Mouse (Mus musculus): Measurements from ENCODE around the gene Scube1. TPM values are rescaled to one million over a fixed set of nuclear protein-coding genes. Genes with fewer than 3 reads are reported as not detected.

Gene Scube1
- polyA plus RNA-seq, 1 experiment from 2014 or later, result 1.6 TPM

DNA sequence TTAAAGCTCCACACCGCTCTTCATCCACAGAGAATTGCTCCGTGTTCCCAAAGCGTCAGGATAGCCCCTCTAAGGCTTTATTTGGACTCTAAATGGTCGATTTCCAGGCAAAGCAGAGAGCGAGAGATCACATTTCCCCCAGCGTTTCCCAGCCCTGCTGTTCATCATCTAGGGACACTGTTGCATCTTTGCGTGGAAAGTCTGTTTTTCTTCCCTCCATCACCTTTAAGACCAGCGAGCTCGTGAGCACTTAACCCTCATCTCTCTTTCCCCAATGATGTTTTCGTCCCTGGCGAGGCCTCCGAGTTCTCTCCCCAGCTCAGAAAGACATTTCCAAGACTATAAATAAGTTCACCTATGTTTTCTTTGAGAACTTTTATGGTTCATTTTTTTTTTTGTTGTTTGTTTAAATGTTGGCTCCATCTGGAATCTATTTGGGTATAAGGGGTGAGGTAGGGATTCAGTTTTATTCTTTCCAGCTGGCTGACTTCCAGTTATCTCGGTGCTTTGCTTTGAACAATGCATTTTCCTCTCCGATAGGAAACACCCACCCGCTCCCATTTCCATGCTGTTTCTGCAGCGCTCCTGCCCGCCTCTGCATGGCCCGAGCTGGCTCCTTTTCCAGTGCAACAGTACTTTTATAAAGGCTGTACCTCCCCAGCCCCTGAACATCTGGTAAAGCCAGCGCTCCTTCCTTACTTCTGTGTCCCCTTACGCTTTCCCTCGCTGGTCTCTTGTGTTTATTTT, 16.0 kb upstream of the Scube1 start:
- DNase-seq (ENCODE audit: low spot score) (peak; percentile 54), ATAC-seq (0 out of 2 replicates have a peak, but pooled peaks have one; percentile 28)
- Histone ChIP-seq H3K27me3 (replicated peaks; ENCODE audit: insufficient read depth, low read length) (no peaks in the 10 kb centered on the region), H3K36me3 (ENCODE audit: insufficient read depth, low read length) (no peaks in the 10 kb centered on the region), H3K9me3 (ENCODE audit: low read length) (no peaks in the 10 kb centered on the region), H3K4me1 (ENCODE audit: insufficient read depth, low read depth, low read length) (no peaks in the 10 kb centered on the region), H3K27ac (ENCODE audit: low read length) (no peak overlapping the region), H3K4me3 (ENCODE audit: low read depth, low read length) (no peak overlapping the region), H3K9ac (replicated peaks; ENCODE audit: low read depth) (no peak overlapping the region), H3K4me2 (replicated peaks; ENCODE audit: low read depth, low read length) (no peak overlapping the region)
- no peak for TF ChIP-seq CTCF (IDR thresholded peaks at IDR 0.05)
- peak; percentile 51 for TF ChIP-seq EP300 (IDR thresholded peaks at IDR 0.05)
- 28% methylated on average over 21 of the region's 21 CpGs for WGBS

DNA sequence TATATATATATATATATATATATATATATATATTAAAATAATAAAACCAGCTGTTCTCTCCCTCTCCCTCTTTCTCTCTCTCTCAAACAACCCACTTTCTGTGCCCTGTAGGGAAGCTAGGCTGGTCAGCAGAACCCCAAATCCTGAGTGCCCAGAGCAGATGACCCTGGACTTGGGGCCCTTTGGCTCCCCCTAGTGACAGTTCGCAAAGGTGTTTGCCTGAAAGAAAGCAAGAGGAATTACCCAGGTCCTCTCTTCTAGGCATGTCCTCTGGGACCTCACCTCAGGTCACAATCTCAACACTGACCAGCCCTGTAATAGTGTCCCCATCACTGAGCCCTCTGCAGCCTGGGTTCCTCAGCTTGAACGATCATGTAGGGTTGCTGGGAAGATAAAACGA, 2.8 kb upstream of the Scube1 start:
- WGBS, result 31% methylated on average over 3 of the region's 3 CpGs
- peaks cover 9% of the 10 kb centered on the region; the same call in 1 of the 2 replicates for H3K4me1 ChIP-seq (ENCODE audit: insufficient read depth, low read depth, low read length)
- no peak overlapping the region for H3K27ac ChIP-seq (ENCODE audit: low read length)
- no peak overlapping the region for H3K9ac ChIP-seq (replicated peaks; ENCODE audit: low read depth)
- peaks cover 26% of the 10 kb centered on the region for H3K27me3 ChIP-seq (replicated peaks; ENCODE audit: insufficient read depth, low read length)
- TF ChIP-seq CTCF (IDR thresholded peaks at IDR 0.05) (peak; percentile 80), EP300 (IDR thresholded peaks at IDR 0.05) (no peak)
- H3K9me3 ChIP-seq (ENCODE audit: low read length), result no peaks in the 10 kb centered on the region
- DNase-seq (ENCODE audit: low spot score) (peak; percentile 60), ATAC-seq (no peak)
- no peak overlapping the region for H3K4me3 ChIP-seq (ENCODE audit: low read depth, low read length)
- H3K36me3 ChIP-seq (ENCODE audit: insufficient read depth, low read length), result no peaks in the 10 kb centered on the region
- H3K4me2 ChIP-seq (replicated peaks; ENCODE audit: low read depth, low read length), result no peak overlapping the region

DNA sequence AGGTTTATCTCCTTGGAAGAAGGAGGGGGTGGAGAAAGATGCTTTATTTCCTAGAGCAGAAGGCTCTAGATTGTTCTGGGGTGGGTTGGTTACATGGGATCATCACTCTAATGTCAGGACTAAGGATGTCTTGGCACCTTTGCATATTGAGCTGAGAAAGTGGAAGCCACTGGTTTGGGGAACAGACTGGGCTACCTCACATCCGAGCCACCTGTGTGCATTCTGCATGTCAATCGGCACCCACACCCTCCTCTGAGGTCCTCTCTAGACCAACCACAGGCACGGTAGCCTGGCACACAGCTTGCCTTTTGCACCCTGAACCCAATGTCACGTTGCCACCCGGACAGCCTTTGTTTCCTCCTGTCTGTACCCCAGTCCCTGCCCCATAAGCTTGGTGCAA, 1.9 kb upstream of the Scube1 start:
- no peak for ATAC-seq
- TF ChIP-seq CTCF (IDR thresholded peaks at IDR 0.05) (no peak), EP300 (IDR thresholded peaks at IDR 0.05) (no peak)
- WGBS, result 70% methylated on average over 5 of the region's 5 CpGs
- Histone ChIP-seq H3K27me3 (replicated peaks; ENCODE audit: insufficient read depth, low read length) (peaks cover 28% of the 10 kb centered on the region), H3K4me1 (ENCODE audit: insufficient read depth, low read depth, low read length) (peaks cover 9% of the 10 kb centered on the region; the same call in 1 of the 2 replicates), H3K4me2 (replicated peaks; ENCODE audit: low read depth, low read length) (no peak overlapping the region), H3K4me3 (ENCODE audit: low read depth, low read length) (no peak overlapping the region), H3K27ac (ENCODE audit: low read length) (no peak overlapping the region), H3K9ac (replicated peaks; ENCODE audit: low read depth) (no peak overlapping the region), H3K9me3 (ENCODE audit: low read length) (no peaks in the 10 kb centered on the region), H3K36me3 (ENCODE audit: insufficient read depth, low read length) (no peaks in the 10 kb centered on the region)
- no peak for DNase-seq (ENCODE audit: low spot score)

DNA sequence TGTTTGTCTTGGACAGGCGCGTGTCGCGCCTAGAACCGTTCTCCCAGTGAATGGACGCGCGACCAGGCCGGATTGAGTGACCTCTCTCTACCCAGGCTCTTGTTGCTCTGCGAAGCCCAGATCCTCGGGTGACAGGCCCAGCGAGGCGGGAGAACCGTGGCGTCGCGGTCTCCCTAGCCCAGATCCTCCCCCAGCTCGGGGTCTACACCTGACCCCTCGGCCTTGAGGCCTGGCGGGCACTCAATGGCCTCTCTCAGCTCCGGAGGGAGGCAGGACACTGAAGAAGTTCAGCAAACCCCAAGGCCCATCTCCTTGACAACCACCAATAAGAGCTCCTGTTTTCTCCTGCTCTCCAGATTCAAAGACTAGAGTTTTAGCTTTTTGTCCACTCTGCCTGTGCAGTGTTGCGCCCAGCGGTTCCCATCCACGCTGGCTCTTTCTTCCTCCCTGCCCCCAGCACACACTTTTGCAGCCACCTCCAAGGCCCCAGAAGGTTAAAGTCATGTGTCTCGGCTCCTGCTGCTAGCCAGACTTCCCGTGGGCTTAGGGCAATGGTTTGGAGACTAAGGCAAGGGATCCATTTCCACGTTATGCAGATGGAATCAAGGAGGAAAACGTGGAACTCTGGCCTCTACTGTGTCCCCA, 857 bp upstream of the Scube1 start:
- H3K4me1 ChIP-seq (ENCODE audit: insufficient read depth, low read depth, low read length), result peaks cover 9% of the 10 kb centered on the region; the same call in 1 of the 2 replicates
- 0 out of 2 replicates have a peak overlapping the region, but pooled peaks have one; percentile 41 for H3K4me3 ChIP-seq (ENCODE audit: low read depth, low read length)
- H3K27me3 ChIP-seq (replicated peaks; ENCODE audit: insufficient read depth, low read length), result peaks cover 29% of the 10 kb centered on the region
- H3K9me3 ChIP-seq (ENCODE audit: low read length), result no peaks in the 10 kb centered on the region
- H3K27ac ChIP-seq (ENCODE audit: low read length), result no peak overlapping the region
- ATAC-seq, result no peak
- TF ChIP-seq EP300 (IDR thresholded peaks at IDR 0.05), result no peak
- TF ChIP-seq CTCF (IDR thresholded peaks at IDR 0.05), result no peak
- peak overlapping the region; percentile 96; the same call in 1 of the 2 replicates for H3K4me2 ChIP-seq (replicated peaks; ENCODE audit: low read depth, low read length)
- H3K9ac ChIP-seq (replicated peaks; ENCODE audit: low read depth), result no peak overlapping the region
- H3K36me3 ChIP-seq (ENCODE audit: insufficient read depth, low read length), result no peaks in the 10 kb centered on the region
- WGBS, result 24% methylated on average over 28 of the region's 28 CpGs
- no peak for DNase-seq (ENCODE audit: low spot score)

DNA sequence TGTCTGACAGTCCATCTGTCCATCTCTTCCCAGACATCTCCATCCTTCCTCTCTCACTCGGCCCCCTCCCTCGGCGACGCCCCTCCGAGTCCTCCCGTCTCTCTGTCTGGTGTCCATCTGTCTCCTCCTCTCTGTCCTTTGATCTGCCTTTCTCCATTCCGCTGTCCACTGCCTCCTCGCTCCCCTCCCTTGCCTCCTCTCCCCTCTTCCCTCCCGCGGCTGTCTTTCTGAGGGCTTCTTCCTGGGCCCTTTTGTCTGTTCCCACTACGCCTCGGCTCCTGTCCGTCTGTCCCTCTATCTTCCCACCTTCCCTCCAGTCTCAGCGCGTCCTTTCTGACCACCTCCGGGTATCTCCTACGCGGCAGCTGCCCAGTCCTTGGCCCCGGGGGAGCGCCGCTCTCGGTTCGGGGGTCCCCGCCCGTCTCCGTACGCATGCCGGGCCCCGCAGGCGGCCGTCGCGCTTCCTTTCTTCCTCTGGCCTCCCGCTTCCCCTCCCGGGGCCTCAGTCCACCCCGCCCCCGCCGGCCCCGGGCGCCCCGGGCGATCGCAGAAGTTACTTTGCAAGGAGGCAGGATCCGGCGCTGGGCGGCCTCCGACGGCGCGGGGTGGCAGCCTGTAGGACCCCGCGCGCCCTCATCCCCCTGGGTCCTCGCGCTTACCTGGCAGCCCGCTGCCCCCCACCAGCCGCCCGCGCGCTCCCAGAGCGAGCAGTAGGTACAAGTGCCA, 498 bp downstream of the Scube1 start:
- H3K4me1 ChIP-seq (ENCODE audit: insufficient read depth, low read depth, low read length), result peaks cover 9% of the 10 kb centered on the region; the same call in 1 of the 2 replicates
- H3K36me3 ChIP-seq (ENCODE audit: insufficient read depth, low read length), result no peaks in the 10 kb centered on the region
- no peak for TF ChIP-seq CTCF (IDR thresholded peaks at IDR 0.05)
- TF ChIP-seq EP300 (IDR thresholded peaks at IDR 0.05), result no peak
- peak overlapping the region; percentile 96 for H3K4me2 ChIP-seq (replicated peaks; ENCODE audit: low read depth, low read length)
- ATAC-seq (peak; percentile 29), DNase-seq (ENCODE audit: low spot score) (no peak)
- H3K27me3 ChIP-seq (replicated peaks; ENCODE audit: insufficient read depth, low read length), result peaks cover 29% of the 10 kb centered on the region
- H3K27ac ChIP-seq (ENCODE audit: low read length), result no peak overlapping the region
- H3K9ac ChIP-seq (replicated peaks; ENCODE audit: low read depth), result no peak overlapping the region
- WGBS, result 2% methylated on average over 38 of the region's 61 CpGs
- H3K9me3 ChIP-seq (ENCODE audit: low read length), result no peaks in the 10 kb centered on the region
- H3K4me3 ChIP-seq (ENCODE audit: low read depth, low read length), result peak overlapping the region; percentile 41

Measured in lung, postnatal 0 days (tissue).